ENCODE assay signal across 10 mouse cellular contexts in genomic region chr6:82735347-82735746, GRCm38 (mm10). TPM values are rescaled to one million over a fixed set of nuclear protein-coding genes. Genes with fewer than 3 reads are reported as not detected.
DNase-seq lines count a peak whose midpoint lies in the region; ATAC-seq and TF ChIP-seq lines count a peak whose summit lies in the region.
"Had no signal": no experiment of that assay in that cellular context is flagged by ENCODE, and none has a peak within 500 bp of the region (broad histone marks: within the 10 kb centered on the region; RNA-seq: fewer than 3 reads in every experiment).

No protein-coding gene starts in this region.

- H3K79me2 ChIP-seq in MEL (ENCODE audit: control insufficient read depth, insufficient read depth, low read length, poor library complexity): no peaks in the 10 kb centered on the region

- no peaks in the 10 kb centered on the region for H3K27me3 ChIP-seq in MEL (ENCODE audit: control insufficient read depth in 1 of 2, insufficient read depth in 2 of 2, low read length in 2 of 2)
- no peaks in the 10 kb centered on the region for H3K27me3 ChIP-seq in lung, embryonic 14.5 days (ENCODE audit: insufficient read depth, low read length)
- H3K27me3 ChIP-seq: limb, embryonic 12.5 days had no signal

- H3K4me2 ChIP-seq in lung, embryonic 14.5 days: no peak overlapping the region
- H3K4me2 ChIP-seq: limb, embryonic 12.5 days had no signal

- 74% methylated on average over 7 of the region's 7 CpGs for WGBS in lung, embryonic 14.5 days

- no peak overlapping the region for H3K9ac ChIP-seq in MEL (ENCODE audit: control insufficient read depth, low read depth, low read length, poor library complexity, severe bottlenecking)
- H3K9ac ChIP-seq in lung, embryonic 14.5 days: no peak overlapping the region
- H3K9ac ChIP-seq: limb, embryonic 12.5 days had no signal

- H3K36me3 ChIP-seq in MEL (ENCODE audit: control insufficient read depth in 1 of 2, insufficient read depth in 2 of 2, low read length in 2 of 2): peaks cover 0 to 15% of the 10 kb centered on the region in 2 experiments; a peak in 2 of 4 replicates
- H3K36me3 ChIP-seq in lung, embryonic 14.5 days (ENCODE audit: insufficient read depth): peaks cover 83% of the 10 kb centered on the region

- no peaks in the 10 kb centered on the region for H3K4me1 ChIP-seq in MEL (ENCODE audit: control insufficient read depth in 1 of 2, insufficient read depth in 2 of 2, low read length in 2 of 2)
- H3K4me1 ChIP-seq in lung, embryonic 14.5 days (ENCODE audit: insufficient read depth): peaks cover under 1% of the 10 kb centered on the region; the same call in 1 of the 2 replicates
- H3K4me1 ChIP-seq: limb, embryonic 12.5 days had no signal

- no peak for TF ChIP-seq POLR2A in MEL (IDR thresholded peaks at IDR 0.05; ENCODE audit: control insufficient read depth in 1 of 2, insufficient read depth in 1 of 2, low read depth in 1 of 2, low read length in 2 of 2, poor library complexity in 1 of 2)

- no peak for TF ChIP-seq EP300 in MEL (IDR thresholded peaks at IDR 0.05; ENCODE audit: low read depth in 1 of 2, low read length in 2 of 2)

- H3K27ac ChIP-seq in left cerebral cortex, adult 2 months: no peak overlapping the region
- H3K27ac ChIP-seq in MEL (ENCODE audit: control insufficient read depth, low read depth, low read length): no peak overlapping the region
- H3K27ac ChIP-seq in lung, embryonic 14.5 days (ENCODE audit: low read depth): no peak overlapping the region
- H3K27ac ChIP-seq: limb, embryonic 12.5 days had no signal

- ATAC-seq in lung, embryonic 14.5 days (ENCODE audit: insufficient read depth): no peak

- no peak overlapping the region for H3K4me3 ChIP-seq in left cerebral cortex, adult 2 months
- no peak overlapping the region for H3K4me3 ChIP-seq in MEL (ENCODE audit: control insufficient read depth in 1 of 2, insufficient read depth in 1 of 2, low read depth in 2 of 2, low read length in 2 of 2)
- H3K4me3 ChIP-seq in lung, embryonic 14.5 days (ENCODE audit: low read depth, low read length): no peak overlapping the region
- H3K4me3 ChIP-seq: limb, embryonic 12.5 days had no signal

- peak; percentile 37 for TF ChIP-seq CTCF in left cerebral cortex, adult 2 months (IDR thresholded peaks at IDR 0.05)
- TF ChIP-seq CTCF in MEL (IDR thresholded peaks at IDR 0.05 in 2 of 3, conservative IDR thresholded peaks at IDR 0.05 in 1 of 3; ENCODE audit: control insufficient read depth in 1 of 3, insufficient read depth in 1 of 3, low read depth in 2 of 3, low read length in 3 of 3, poor library complexity in 1 of 3, severe bottlenecking in 1 of 3): peak in 2 of 3 experiments; percentile 14 to 23; a peak in 3 of 6 replicates
- peak; percentile 51 for TF ChIP-seq CTCF in lung, embryonic 14.5 days (IDR thresholded peaks at IDR 0.05; ENCODE audit: low read depth)

- no peak; the same call in 1 of the 2 replicates for TF ChIP-seq RAD21 in MEL (IDR thresholded peaks at IDR 0.05; ENCODE audit: low read depth, low read length)

- intact Hi-C loops in left cerebral cortex, adult 2 months (cut with DNase I): no loop called here

- H3K9me3 ChIP-seq in MEL (replicated peaks; ENCODE audit: insufficient read depth, low read length): no peaks in the 10 kb centered on the region
- no peaks in the 10 kb centered on the region for H3K9me3 ChIP-seq in lung, embryonic 14.5 days (ENCODE audit: low read depth, low read length)
- H3K9me3 ChIP-seq: limb, embryonic 12.5 days had no signal

- DNase-seq in cerebellum, postnatal 10 days: peak; percentile 54 to 61
- no peak for DNase-seq in cerebellum, adult 18-20 months
- no peak for DNase-seq in left cerebral cortex, adult 2 months (ENCODE audit: extremely low spot score in 1 of 2, low spot score in 2 of 2)
- DNase-seq in left cerebral cortex, adult 8-10 months (ENCODE audit: low spot score in 2 of 2): no peak
- DNase-seq in MEL (ENCODE audit: low read depth, low spot score): no peak
- DNase-seq in lung, embryonic 14.5 days: peak; percentile 56
- DNase-seq in urinary bladder, adult 18-20 months (ENCODE audit: low spot score in 2 of 2): no peak
- no peak for DNase-seq in spleen, postnatal 4 days (ENCODE audit: low spot score in 2 of 2)
- DNase-seq: heart, adult 11 months had no signal

TF ChIP-seq in MEL, 35 proteins besides CTCF, POLR2A, EP300 and RAD21:
- TF ChIP-seq POLR2AphosphoS5 (IDR thresholded peaks at IDR 0.05; ENCODE audit: borderline replicate concordance, low read depth, low read length) (no peak), SMC3 (IDR thresholded peaks at IDR 0.05; ENCODE audit: low read depth, low read length) (peak; percentile 22; the same call in 1 of the 2 replicates)

RNA-seq across cellular contexts. Expression of gene Pole4, which starts 30.2 kb away (rescaled TPM):
- total RNA-seq in left cerebral cortex, adult 2 months (2021): 10 to 100 TPM; 26.0 to 31.6 TPM
- total RNA-seq in left cerebral cortex, adult 8-10 months (2022): 10 to 100 TPM; 28.4 to 31.3 (median 30.5) TPM
- 65.7 and 67.2 TPM in 2 replicates for total RNA-seq in MEL (2012; rRNA removed)
- polyA plus RNA-seq in MEL (2012; ENCODE audit: insufficient read depth in 1 of 2, insufficient read length in 2 of 2, low read depth in 1 of 2, low replicate concordance in 2 of 2, missing spikeins in 1 of 2): 10 to 100 TPM in 1 of 2 experiments, not detected in 1; 76.7 TPM
- 116 and 119 TPM in 2 replicates for polyA plus RNA-seq in lung, embryonic 14.5 days (2014; fragmentation: Nextera tagmentation; extraction: Ambion mirVana)

RNA-seq across cellular contexts. Expression of gene Hk2, which starts 38.9 kb away (rescaled TPM):
- total RNA-seq in left cerebral cortex, adult 2 months (2021): 1 to 10 TPM; 2.9 to 4.1 TPM
- total RNA-seq in left cerebral cortex, adult 8-10 months (2022): 1 to 10 TPM; 3.0 to 8.0 (median 3.9) TPM
- 51.6 and 75.6 TPM in 2 replicates for total RNA-seq in MEL (2012; rRNA removed)
- 10 to 100 TPM in 1 of 2 experiments, not detected in 1; 44.2 TPM for polyA plus RNA-seq in MEL (2012; ENCODE audit: insufficient read depth in 1 of 2, insufficient read length in 2 of 2, low read depth in 1 of 2, low replicate concordance in 2 of 2, missing spikeins in 1 of 2)
- 22.4 and 23.5 TPM in 2 replicates for polyA plus RNA-seq in lung, embryonic 14.5 days (2014; fragmentation: Nextera tagmentation; extraction: Ambion mirVana)

Comparison
In these comparisons a context has a peak if more than half of its experiments do, and no peak if none do; other contexts are left out.
1. DNase-seq: peak in cerebellum, postnatal 10 days (2 of 2) and lung, embryonic 14.5 days (single experiment); none in cerebellum, adult 18-20 months (0 of 2), left cerebral cortex, adult 2 months (0 of 2), left cerebral cortex, adult 8-10 months (0 of 2), MEL (single experiment), urinary bladder, adult 18-20 months (0 of 2) and spleen, postnatal 4 days (0 of 2).
2. Peak in every context shown above with its lines, with median percentiles within 50 percentile points of each other: CTCF ChIP-seq.